Mouse (Mus musculus) v-Abl transformed pro-B cells (cell line): ENCODE data around the gene Tmem144.

ENCODE experiments used
- in situ Hi-C, 2 experiments: fragments of 400-800 bp; cut with MboI; formaldehyde crosslinking; loops; one replicate each; pipeline ENCODE4 v1.15.1; 2025; ENCODE audit not compliant: unreplicated experiment in 2 of 2

The Tmem144 gene

DNA sequence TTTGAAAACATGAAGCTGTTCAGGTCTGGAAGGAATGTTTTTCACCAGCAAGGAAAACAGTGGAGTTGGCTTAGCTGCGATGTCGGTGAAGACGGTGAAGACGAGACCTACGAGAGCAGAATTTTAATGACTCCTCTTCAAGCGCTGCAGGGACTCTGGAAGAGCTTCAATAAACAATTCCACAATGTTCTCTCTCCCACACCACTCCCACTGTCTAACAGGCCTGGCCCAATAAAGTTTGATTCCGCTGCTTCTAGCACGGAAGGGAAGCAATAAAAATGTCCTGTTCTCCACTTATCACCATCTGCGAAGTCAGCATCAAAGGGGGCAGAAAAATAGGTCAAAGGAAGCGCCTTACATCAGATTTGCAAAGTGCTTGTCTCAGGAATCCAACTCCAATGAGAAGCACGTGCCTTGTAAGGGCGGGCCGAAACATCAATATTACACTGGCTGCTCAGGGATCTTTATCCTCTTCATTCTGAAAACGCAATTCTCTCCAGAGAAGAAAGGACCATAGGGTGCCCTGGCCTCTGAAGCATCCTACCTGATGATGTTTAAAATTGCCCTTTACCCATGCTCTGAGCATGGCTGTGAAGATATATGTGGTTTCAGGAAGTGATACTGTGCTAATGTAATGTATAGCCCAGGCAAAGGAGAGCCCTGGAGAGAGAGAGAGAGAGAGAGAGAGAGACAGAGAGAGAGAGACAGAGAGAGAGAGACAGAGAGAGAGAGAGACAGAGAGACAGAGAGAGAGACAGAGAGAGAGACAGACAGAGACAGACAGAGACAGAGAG lies 34.2 kb downstream of the Tmem144 start:
- in situ Hi-C loops, result loop anchor here (10.0 to 25.0 kb wide), 3 partner anchors 154 to 706 kb away; no protein-coding TSS in a partner anchor

DNA sequence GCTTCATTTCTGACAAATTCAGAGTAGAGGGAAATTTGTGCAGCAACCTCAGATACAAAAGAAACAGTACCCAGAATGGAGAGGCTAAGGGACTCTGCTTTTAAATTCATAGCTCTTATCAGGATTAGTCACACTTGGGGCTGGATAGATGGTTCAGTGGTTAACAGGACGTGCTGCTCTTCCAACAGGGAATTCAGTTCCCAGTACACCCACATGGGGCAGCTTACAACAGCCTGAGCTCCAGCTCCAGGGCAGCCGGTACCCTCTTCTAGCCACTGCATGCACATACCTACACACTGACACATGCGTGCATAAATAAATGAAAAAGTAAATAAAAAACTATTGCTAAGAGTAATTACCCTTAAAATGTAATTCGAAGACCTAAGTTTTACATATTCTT lies 36.3 kb downstream of the Tmem144 start:
- in situ Hi-C loops, result loop anchor here (10.0 to 25.0 kb wide), 3 partner anchors 151 to 704 kb away; no protein-coding TSS in a partner anchor

DNA sequence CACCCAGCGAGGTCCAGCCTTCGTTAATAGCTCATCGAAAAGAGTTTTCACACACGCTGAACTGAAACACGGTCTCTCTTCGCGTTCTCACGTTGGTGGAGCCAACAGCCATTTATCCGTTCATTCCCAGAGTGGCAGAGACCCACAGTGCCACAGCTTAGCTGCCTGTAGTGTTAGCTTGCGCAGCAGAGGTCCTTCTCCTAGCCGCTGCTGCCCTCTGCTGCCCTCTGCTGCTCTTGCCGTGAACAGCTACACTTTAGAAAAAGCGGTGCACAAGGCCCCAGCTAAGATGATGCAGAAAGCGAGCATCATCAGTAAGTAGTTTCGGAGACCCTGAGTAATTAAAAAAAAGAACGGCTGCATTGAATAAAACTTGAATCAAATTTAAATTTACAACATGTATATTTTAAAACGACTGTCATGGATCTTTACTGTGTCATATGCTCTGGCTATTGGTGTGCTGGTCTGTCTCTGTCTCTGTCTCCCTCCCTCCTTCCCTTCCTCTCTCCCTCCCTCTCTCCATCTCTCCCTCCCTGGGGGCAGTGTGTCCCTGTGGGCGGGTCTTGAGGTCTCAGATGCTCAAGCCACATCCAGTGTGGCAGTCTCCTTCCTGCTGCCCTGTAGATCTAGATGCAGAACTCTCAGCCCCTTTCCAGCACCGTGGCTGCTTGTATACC lies 38.6 kb downstream of the Tmem144 start:
- in situ Hi-C loops, result loop anchor here (5.0 to 25.0 kb wide), 7 partner anchors 137 to 857 kb away; no protein-coding TSS in a partner anchor

DNA sequence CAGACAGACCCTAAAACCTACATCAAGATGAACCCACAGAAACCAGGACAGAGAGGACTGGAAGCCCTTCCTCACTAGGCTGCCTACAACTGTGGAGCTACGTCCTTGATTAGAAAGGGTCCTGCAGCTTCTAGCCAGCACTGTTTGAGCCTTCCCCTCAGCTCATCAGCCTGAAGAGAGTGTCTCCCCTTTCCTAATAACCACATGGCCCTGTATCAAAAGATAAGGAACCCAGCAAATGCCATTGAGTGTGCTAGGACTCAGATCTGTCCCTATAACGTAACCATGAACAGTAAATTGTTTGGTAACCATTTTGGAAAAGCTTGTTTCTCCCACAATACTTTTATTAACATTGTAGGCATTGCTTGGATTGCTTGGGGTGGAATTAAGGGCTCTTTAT lies 40.5 kb downstream of the Tmem144 start:
- in situ Hi-C loops, result loop anchor here (5.0 to 25.0 kb wide), 7 partner anchors 135 to 855 kb away; no protein-coding TSS in a partner anchor

DNA sequence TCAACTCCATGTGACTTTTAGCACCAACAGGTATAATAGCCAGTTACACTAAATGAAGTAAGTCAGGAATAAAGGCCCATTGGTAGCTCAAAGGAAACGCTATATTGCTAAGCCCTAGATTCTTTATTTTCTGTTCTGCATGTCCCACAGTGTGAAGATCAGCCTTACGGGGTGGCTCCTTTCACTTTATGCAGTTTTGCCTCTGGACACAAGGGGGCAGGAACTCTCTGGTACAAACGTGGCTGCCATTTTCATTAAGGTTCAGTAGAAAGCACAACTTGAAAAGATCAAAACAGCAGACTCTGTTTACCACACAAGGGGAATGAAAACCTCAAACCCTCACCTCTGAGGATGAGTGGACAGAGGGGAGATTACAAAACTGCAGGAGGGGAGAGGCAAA lies 40.9 kb downstream of the Tmem144 start:
- in situ Hi-C loops, result loop anchor here (5.0 to 25.0 kb wide), 7 partner anchors 134 to 854 kb away; no protein-coding TSS in a partner anchor

DNA sequence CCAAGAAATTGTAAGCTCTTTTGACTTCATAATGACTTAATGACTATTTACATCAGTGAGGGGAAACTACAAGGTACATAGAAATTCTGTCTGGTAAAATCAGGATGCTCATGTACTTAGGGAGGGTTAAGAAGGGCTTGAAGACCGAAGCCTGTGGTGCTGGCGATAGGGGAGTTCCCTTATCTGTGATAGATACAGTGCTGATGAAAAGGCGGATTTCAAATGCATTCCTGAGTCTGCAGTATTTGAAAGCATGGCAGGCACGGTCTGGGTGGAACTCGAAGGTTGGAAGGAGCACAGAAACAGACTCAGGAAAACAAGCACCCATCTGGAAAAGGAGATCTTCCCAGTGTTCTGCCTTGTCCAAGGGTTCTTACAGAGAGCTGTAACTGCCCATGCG lies 42.0 kb downstream of the Tmem144 start:
- in situ Hi-C loops, result loop anchor here (5.0 to 25.0 kb wide), 7 partner anchors 133 to 853 kb away; no protein-coding TSS in a partner anchor

DNA sequence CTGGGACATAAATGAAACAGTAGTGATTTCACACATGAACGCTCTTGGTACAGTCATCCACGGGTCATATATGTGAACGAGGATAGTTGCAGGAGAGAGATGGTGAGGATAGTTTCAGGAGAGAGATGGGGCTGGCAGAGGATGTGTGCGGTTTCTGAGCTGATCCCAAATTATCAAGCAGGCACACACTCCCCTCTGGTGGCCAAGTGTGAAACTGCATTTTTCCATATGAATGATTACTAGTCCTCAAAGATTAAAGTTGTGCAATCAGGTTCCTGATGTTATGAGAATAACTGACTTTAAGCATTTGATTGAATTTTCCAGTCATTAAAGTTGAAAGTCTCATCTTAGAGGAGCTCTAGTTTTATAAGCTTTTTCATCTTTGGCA lies 43.4 kb downstream of the Tmem144 start:
- in situ Hi-C loops, result loop anchor here (5.0 to 25.0 kb wide), 3 partner anchors 347 to 852 kb away; no protein-coding TSS in a partner anchor

DNA sequence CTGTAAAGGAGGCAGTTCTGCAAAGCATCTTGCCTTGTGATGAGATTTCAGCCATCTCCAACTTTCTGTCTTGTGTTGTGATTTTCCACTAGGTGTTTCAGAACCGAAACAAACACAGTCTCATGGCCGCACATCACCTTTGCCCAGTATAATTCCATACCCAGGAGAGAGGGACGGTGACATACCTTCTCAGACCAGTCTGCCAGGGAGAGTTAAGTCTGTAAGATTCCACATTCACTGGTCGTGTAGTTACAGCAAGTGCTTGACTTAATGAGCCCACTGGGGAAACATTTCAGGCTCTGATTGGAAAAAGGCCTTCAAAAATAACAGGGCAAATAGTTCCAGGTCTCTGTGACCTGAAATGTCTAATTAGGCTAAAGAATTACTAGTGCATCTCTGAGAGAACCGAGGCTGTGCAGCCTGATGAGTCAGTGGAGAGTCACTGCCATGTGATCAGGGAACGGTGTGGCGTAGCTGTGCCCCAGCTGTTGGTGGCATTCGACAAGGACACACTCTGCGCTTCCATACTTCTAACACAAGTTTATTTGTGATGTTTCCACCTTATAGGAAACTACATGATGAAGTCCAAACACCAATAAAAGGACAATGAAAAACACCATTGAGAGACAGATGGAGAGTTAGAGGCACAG lies 43.9 kb downstream of the Tmem144 start:
- in situ Hi-C loops, result loop anchor here (5.0 to 25.0 kb wide), 3 partner anchors 346 to 851 kb away; no protein-coding TSS in a partner anchor

DNA sequence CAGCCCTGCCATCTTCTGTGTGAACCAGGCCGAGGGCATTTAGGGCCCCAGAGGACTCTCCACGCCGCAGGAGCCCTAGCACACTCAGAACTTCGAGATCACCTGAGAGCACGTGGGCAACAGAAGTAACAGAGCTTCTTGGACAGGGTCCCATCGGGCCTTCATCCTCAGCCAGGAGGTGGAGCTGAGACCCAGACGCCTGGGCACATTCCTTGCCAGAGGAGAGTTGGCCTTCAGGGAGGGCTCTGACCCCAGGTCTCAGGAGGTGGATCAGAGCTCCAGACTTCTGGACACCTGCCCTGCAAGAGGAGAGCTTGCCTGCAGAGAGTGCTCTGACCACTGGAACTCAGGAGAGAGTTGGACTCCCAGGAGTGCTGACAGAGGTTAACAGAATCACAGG lies 51.8 kb downstream of the Tmem144 start:
- in situ Hi-C loops, result loop anchor here (25.0 kb wide), 2 partner anchors 338 to 688 kb away; no protein-coding TSS in a partner anchor

DNA sequence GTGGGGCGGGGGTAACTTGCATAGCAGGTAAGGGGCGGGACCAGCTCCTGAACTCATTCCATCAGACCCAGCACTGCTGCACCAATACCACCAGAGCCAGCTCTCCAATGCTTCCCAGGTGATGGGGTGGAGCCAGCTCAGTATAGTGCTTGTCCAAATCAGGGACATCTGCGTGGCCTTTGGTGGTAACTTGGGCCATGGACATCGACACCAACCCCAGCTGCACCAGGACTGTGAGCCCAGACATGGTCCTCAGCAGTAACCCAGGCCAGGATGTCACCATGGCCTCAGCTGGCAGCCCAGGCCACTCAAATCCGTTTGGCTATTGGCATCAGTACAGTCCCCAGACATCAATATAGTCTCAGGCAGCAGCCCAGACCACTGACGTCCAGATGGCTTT lies 60.3 kb downstream of the Tmem144 start:
- in situ Hi-C loops, result no loop called here

DNA sequence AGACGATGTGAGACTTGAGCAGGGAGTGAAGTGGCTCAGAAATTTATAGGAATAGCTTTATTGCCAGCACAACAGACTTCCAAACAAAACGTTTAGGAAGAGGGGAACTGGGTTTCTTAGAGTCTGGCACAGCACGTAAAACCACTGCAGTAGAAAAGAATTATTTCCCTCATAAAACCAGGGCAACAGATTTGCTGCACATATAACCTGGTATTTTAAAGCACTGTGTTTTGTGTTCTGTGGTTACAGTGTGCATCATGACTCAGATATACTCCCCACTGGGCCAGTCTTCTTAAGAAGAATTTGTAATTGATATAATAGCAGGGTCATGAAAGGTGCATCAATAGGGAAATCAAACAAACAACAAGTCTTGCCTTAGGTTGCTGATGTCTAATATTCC lies 62.2 kb downstream of the Tmem144 start:
- in situ Hi-C loops, result no loop called here

DNA sequence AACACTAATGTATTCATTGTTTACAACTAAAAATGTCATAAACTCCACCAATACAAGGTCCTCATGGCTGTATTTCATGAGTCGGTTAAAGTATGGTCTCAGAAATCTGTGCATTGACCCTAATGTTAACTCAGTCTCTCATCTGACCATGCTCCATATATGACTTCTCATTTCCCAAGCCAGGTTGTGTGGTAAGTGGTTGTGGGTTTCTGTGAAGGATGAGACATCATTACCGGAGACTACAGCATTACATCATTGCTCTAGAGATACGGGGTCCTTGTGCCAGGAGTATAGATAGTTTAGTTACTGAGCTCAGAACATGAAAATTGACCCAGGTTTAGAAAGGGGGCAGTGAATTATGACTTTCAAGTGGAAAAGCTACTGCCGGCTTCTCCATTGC lies 63.0 kb downstream of the Tmem144 start:
- in situ Hi-C loops, result no loop called here

DNA sequence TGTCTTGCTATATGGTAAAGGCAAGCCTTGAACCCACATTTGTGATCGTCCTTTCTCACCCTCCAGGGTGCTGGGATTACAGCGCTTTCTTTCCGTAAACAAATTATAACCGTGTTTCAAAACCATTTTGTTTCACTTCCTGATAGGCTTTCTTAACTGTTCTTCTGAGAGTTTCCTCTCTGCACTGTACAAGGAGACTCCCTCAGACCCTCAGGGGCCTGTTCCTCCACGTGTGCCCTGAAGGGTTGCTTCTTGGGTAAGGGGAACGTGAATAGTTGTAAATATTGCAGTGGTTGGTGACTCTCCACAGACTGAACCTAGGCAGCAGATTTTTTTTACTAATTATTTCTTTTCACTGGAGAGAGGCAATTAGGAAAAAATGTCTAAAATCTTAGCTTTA lies 63.6 kb downstream of the Tmem144 start:
- in situ Hi-C loops, result no loop called here

DNA sequence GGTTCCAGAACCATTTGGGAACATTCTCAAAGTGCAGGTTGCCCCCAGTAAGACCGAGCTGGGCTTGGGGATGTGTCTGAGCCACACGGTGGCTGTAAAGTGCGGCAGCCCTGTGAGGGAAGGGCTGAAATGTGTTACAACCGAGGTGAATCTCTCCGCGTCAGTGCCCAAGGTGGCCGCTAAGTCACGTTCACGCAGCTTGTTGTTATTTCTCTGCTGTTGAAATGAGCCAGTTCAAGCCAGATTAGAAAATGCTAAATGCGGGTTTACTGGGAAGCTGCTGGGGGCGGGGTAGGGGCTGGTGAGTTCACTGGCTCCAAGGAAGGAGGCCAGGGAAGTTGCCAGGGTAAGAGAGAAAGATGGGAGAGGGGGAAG lies 68.2 kb downstream of the Tmem144 start:
- in situ Hi-C loops, result no loop called here

DNA sequence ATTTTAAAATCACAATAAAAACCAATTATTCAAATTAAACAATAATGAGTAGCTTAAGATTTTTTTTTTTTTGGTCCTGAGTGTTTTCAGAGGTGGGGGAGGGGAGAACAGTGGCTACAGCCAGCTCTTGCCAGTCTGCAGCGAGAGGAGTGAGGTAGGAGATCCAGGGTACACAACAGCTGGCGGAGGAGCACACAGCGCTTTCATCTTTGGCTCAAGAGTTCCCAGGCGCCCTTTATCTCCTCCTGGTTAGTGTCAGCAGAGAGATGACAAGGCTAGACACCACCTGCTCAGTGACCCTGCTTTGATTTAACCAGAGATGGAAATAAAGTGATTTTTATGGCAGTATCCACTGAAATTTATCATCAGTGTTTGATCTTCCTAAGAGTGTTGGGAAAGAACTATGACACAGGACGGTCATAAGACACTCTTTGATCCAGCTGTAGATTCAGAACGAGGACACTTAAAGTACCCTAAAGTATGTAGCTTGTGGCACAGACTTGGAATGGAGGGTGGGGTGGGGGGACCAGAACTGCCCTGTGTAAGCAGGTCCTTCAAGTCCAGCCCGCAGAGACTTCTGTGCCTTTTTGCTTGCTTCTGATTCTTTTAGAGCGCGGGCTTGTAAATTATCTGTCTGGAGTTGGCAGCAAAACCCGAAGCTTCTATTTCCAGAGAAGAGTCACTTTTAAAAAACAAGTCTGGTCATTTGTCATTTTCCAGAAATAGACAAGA lies 68.8 kb downstream of the Tmem144 start:
- in situ Hi-C loops, result no loop called here

DNA sequence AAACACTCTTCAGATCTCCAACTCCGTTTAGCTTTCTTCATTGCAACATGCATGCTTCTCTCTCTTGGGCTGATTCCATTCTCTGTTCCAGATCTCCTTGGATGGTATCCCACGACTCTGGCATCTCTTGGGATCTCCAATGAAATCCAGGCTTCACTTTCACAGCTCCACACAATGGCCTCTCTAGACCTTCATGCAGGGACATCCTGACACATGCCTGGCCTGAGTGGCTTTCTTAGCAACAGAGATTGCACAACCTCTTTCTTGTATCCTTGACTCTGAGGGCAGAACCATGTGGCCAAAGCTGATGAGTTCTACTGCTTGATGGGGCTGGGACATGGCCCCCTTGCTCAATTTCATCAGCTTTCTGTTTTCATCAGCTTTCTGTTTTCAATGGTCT lies 79.9 kb downstream of the Tmem144 start:
- in situ Hi-C loops, result no loop called here
